Mouse (Mus musculus) embryonic fibroblast, embryonic 13.5 days (primary cell): ENCODE measurements around the gene 1700016H13Rik.

ENCODE experiments used
- CTCF ChIP-seq: IDR thresholded peaks from 2 replicates; pipeline ENCODE4 v1.5.1; 2011; ENCODE audit warnings: mild to moderate bottlenecking, control low read depth, low read length, moderate library complexity, borderline replicate concordance; ENCODE audit not compliant: insufficient read depth
- POLR2A ChIP-seq: IDR thresholded peaks from 2 replicates; pipeline ENCODE4 v1.6.1; 2011; ENCODE audit warnings: low read depth, mild to moderate bottlenecking, control low read depth, low read length, moderate library complexity

DNA sequence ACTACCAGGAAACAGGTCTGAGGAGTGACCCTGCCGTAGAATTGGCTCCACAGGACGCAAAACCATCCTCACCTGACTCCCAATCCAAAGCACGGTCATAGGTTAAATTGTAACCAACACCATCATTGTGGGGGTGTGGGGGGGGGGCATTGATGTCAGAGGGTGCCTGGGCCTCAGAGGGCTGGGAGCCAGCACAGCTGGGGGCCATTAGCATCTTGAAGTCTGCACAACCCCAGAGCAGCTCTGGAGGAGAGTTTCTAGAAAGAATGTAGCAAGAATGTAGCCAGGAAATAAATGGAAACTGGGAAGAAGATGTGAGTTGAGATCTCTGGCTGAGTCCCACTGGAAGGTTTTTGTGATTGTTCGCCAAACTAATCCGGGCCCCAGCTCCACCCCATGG lies 56.9 kb downstream of the 1700016H13Rik start:
- TF ChIP-seq CTCF: no peak
- no peak for TF ChIP-seq POLR2A
